ENCODE assay signal across 9 mouse cellular contexts in genomic region chr3:107290764-107291381, GRCm38 (mm10). TPM values are rescaled to one million over a fixed set of nuclear protein-coding genes. Genes with fewer than 3 reads are reported as not detected.
DNase-seq lines count a peak whose midpoint lies in the region; ATAC-seq lines count a peak whose summit lies in the region.
"Had no signal": no experiment of that assay in that cellular context is flagged by ENCODE, and none has a peak within 500 bp of the region (broad histone marks: within the 10 kb centered on the region; RNA-seq: fewer than 3 reads in every experiment).

Gene Slc16a4 (plus strand): TSS chr3:107291230.

- H3K36me3 ChIP-seq in midbrain, embryonic 11.5 days (ENCODE audit: control insufficient read depth, insufficient read depth, low read length) = no peaks in the 10 kb centered on the region
- peaks cover 5% of the 10 kb centered on the region; the same call in 1 of the 2 replicates for H3K36me3 ChIP-seq in midbrain, embryonic 13.5 days
- H3K36me3 ChIP-seq in embryonic facial prominence, embryonic 13.5 days = no peaks in the 10 kb centered on the region
- H3K36me3 ChIP-seq in forebrain, embryonic 12.5 days (replicated peaks) = peaks cover 2% of the 10 kb centered on the region; the same call in 1 of the 2 replicates
- no peaks in the 10 kb centered on the region for H3K36me3 ChIP-seq in forebrain, embryonic 15.5 days
- H3K36me3 ChIP-seq: midbrain, embryonic 12.5 days had no signal

- no peak within 1 kb of the TSS for H3K4me2 ChIP-seq in midbrain, embryonic 11.5 days
- no peak within 1 kb of the TSS for H3K4me2 ChIP-seq in midbrain, embryonic 13.5 days (replicated peaks)
- H3K4me2 ChIP-seq in embryonic facial prominence, embryonic 13.5 days = peak within 1 kb of the TSS; percentile 37
- no peak within 1 kb of the TSS for H3K4me2 ChIP-seq in forebrain, embryonic 12.5 days
- H3K4me2 ChIP-seq in forebrain, embryonic 15.5 days (replicated peaks) = no peak within 1 kb of the TSS
- H3K4me2 ChIP-seq: midbrain, embryonic 12.5 days had no signal

- H3K4me3 ChIP-seq in midbrain, embryonic 11.5 days (ENCODE audit: low read depth, low read length) = no peak within 1 kb of the TSS
- H3K4me3 ChIP-seq in midbrain, embryonic 13.5 days (replicated peaks) = no peak within 1 kb of the TSS
- H3K4me3 ChIP-seq in embryonic facial prominence, embryonic 13.5 days = no peak within 1 kb of the TSS
- H3K4me3 ChIP-seq in forebrain, embryonic 12.5 days (replicated peaks) = no peak within 1 kb of the TSS
- H3K4me3 ChIP-seq in forebrain, embryonic 15.5 days = no peak within 1 kb of the TSS
- H3K4me3 ChIP-seq: midbrain, embryonic 12.5 days had no signal

- H3K9me3 ChIP-seq in midbrain, embryonic 11.5 days (ENCODE audit: control insufficient read depth, low read length) = no peaks in the 10 kb centered on the region
- no peaks in the 10 kb centered on the region for H3K9me3 ChIP-seq in midbrain, embryonic 13.5 days
- H3K9me3 ChIP-seq in embryonic facial prominence, embryonic 13.5 days = no peaks in the 10 kb centered on the region
- H3K9me3 ChIP-seq in forebrain, embryonic 12.5 days = no peaks in the 10 kb centered on the region
- no peaks in the 10 kb centered on the region for H3K9me3 ChIP-seq in forebrain, embryonic 15.5 days
- H3K9me3 ChIP-seq: midbrain, embryonic 12.5 days had no signal

- DNase-seq in midbrain, embryonic 11.5 days (ENCODE audit: low spot score, missing footprints) = peak; percentile 71
- peak; percentile 75 for DNase-seq in kidney, adult 18-20 months
- peak; percentile 62 for DNase-seq in lung, postnatal 25 days (ENCODE audit: low spot score)
- DNase-seq in MN1 (ENCODE audit: low spot score) = no peak

- no peak for ATAC-seq in midbrain, embryonic 11.5 days (ENCODE audit: low FRiP score)
- ATAC-seq in midbrain, embryonic 13.5 days = no peak
- peak; percentile 46; the same call in 1 of the 2 replicates for ATAC-seq in embryonic facial prominence, embryonic 13.5 days (ENCODE audit: insufficient number of reproducible peaks, insufficient read depth, low FRiP score, low TSS enrichment, low read depth)
- ATAC-seq in forebrain, embryonic 12.5 days (ENCODE audit: low FRiP score) = no peak
- no peak for ATAC-seq in forebrain, embryonic 15.5 days (replicated peaks)

- H3K4me1 ChIP-seq in midbrain, embryonic 11.5 days (ENCODE audit: control insufficient read depth, insufficient read depth, low read length) = no peaks in the 10 kb centered on the region
- H3K4me1 ChIP-seq in midbrain, embryonic 13.5 days (replicated peaks) = no peaks in the 10 kb centered on the region
- H3K4me1 ChIP-seq in embryonic facial prominence, embryonic 13.5 days = peaks cover 9% of the 10 kb centered on the region
- H3K4me1 ChIP-seq in forebrain, embryonic 12.5 days = no peaks in the 10 kb centered on the region
- no peaks in the 10 kb centered on the region for H3K4me1 ChIP-seq in forebrain, embryonic 15.5 days
- H3K4me1 ChIP-seq: midbrain, embryonic 12.5 days had no signal

- no peak within 1 kb of the TSS for H3K27ac ChIP-seq in midbrain, embryonic 11.5 days (ENCODE audit: low read depth, low read length)
- no peak within 1 kb of the TSS for H3K27ac ChIP-seq in midbrain, embryonic 13.5 days
- peak within 1 kb of the TSS; percentile 74 for H3K27ac ChIP-seq in embryonic facial prominence, embryonic 13.5 days
- no peak within 1 kb of the TSS for H3K27ac ChIP-seq in forebrain, embryonic 12.5 days
- no peak within 1 kb of the TSS for H3K27ac ChIP-seq in forebrain, embryonic 15.5 days (replicated peaks)
- H3K27ac ChIP-seq: midbrain, embryonic 12.5 days had no signal

- no peaks in the 10 kb centered on the region for H3K27me3 ChIP-seq in midbrain, embryonic 11.5 days (ENCODE audit: control insufficient read depth, insufficient read depth, low read length)
- H3K27me3 ChIP-seq in midbrain, embryonic 13.5 days = no peaks in the 10 kb centered on the region
- no peaks in the 10 kb centered on the region for H3K27me3 ChIP-seq in embryonic facial prominence, embryonic 13.5 days
- no peaks in the 10 kb centered on the region for H3K27me3 ChIP-seq in forebrain, embryonic 12.5 days
- no peaks in the 10 kb centered on the region for H3K27me3 ChIP-seq in forebrain, embryonic 15.5 days
- H3K27me3 ChIP-seq: midbrain, embryonic 12.5 days had no signal

- 30% methylated on average over 9 of the region's 9 CpGs for WGBS in midbrain, embryonic 11.5 days
- 28% methylated on average over 9 of the region's 9 CpGs for WGBS in midbrain, embryonic 13.5 days
- WGBS in embryonic facial prominence, embryonic 13.5 days = 18% methylated on average over 9 of the region's 9 CpGs
- 30% methylated on average over 9 of the region's 9 CpGs for WGBS in forebrain, embryonic 12.5 days
- 31% methylated on average over 9 of the region's 9 CpGs for WGBS in forebrain, embryonic 15.5 days

- no peak within 1 kb of the TSS for H3K9ac ChIP-seq in midbrain, embryonic 11.5 days (ENCODE audit: low read length)
- H3K9ac ChIP-seq in midbrain, embryonic 13.5 days (replicated peaks) = no peak within 1 kb of the TSS
- no peak within 1 kb of the TSS for H3K9ac ChIP-seq in embryonic facial prominence, embryonic 13.5 days
- no peak within 1 kb of the TSS for H3K9ac ChIP-seq in forebrain, embryonic 12.5 days
- no peak within 1 kb of the TSS for H3K9ac ChIP-seq in forebrain, embryonic 15.5 days (replicated peaks)
- H3K9ac ChIP-seq: midbrain, embryonic 12.5 days had no signal

RNA-seq across cellular contexts. Expression of gene Slc16a4, which starts in this region (rescaled TPM):
- 1.8 and 2.2 TPM in 2 replicates for polyA plus RNA-seq in midbrain, embryonic 11.5 days (2014; fragmentation: Nextera tagmentation; extraction: Ambion mirVana)
- polyA plus RNA-seq in midbrain, embryonic 13.5 days (2015; fragmentation: Nextera tagmentation; extraction: Ambion mirVana) = 2.1 and 2.3 TPM in 2 replicates
- polyA plus RNA-seq in embryonic facial prominence, embryonic 13.5 days (2015; fragmentation: Nextera tagmentation; extraction: Ambion mirVana) = 3.6 and 5.3 TPM in 2 replicates
- 3.3 and 3.6 TPM in 2 replicates for polyA plus RNA-seq in forebrain, embryonic 12.5 days (2016; fragmentation: Nextera tagmentation; extraction: Ambion mirVana)
- 2.6 and 3.1 TPM in 2 replicates for polyA plus RNA-seq in forebrain, embryonic 15.5 days (2015; fragmentation: Nextera tagmentation; extraction: Ambion mirVana)
